Mouse (Mus musculus): ENCODE data around the gene Acsl5.

GRCm38 (mm10) chr19:55268150-55268549 lies 16.4 kb downstream of the Acsl5 start:
- TF ChIP-seq CTCF (IDR thresholded peaks at IDR 0.05; ENCODE audit: insufficient read depth, low read length) (no peak), POLR2A (IDR thresholded peaks at IDR 0.05; ENCODE audit: borderline replicate concordance, extremely low read depth, low read depth, low read length) (no peak)
